Mouse (Mus musculus) forebrain, embryonic 12.5 days (tissue): ENCODE results near the gene Ggt1. TPM values are rescaled to one million over a fixed set of nuclear protein-coding genes. Genes with fewer than 3 reads are reported as not detected.
A peak's percentile ranks its signal among the peaks of the same experiment; 100 is the strongest.
"Not testable (repeated sequence)": the region's sequence is repeated elsewhere in the genome, so short reads cannot be mapped to it uniquely, and the experiment has no call there.

ENCODE experiments used
- ATAC-seq: fragments of 200-750 bp; cut with Nextera tagmentation; 2 replicates; pipeline ENCODE4 v1.8.0; 2017; ENCODE audit warnings: moderate TSS enrichment; ENCODE audit not compliant: low FRiP score
- H3K27ac ChIP-seq: fragments of 300-500 bp; sonication (generic); 2 replicates; pipeline ENCODE4 v1.5.1; 2016; ENCODE audit warnings: mild to moderate bottlenecking
- H3K27me3 ChIP-seq: fragments of 300-500 bp; sonication (generic); 2 replicates; pipeline ENCODE4 v1.6.1; 2016; ENCODE audit warnings: mild to moderate bottlenecking
- H3K36me3 ChIP-seq: fragments of 300-500 bp; sonication (generic); replicated peaks from 2 replicates; pipeline ENCODE4 v1.6.1; 2016; ENCODE audit warnings: mild to moderate bottlenecking
- H3K4me1 ChIP-seq: fragments of 300-500 bp; sonication (generic); 2 replicates; pipeline ENCODE4 v1.6.1; 2016
- H3K4me2 ChIP-seq: fragments of 300-500 bp; sonication (generic); 2 replicates; pipeline ENCODE4 v1.6.1; 2016; ENCODE audit warnings: mild to moderate bottlenecking, moderate library complexity
- H3K4me3 ChIP-seq: fragments of 300-500 bp; sonication (generic); replicated peaks from 2 replicates; pipeline ENCODE4 v1.5.1; 2016; ENCODE audit warnings: mild to moderate bottlenecking
- H3K9ac ChIP-seq: fragments of 300-500 bp; sonication (generic); 2 replicates; pipeline ENCODE4 v1.6.1; 2016; ENCODE audit warnings: mild to moderate bottlenecking
- H3K9me3 ChIP-seq: fragments of 300-500 bp; sonication (generic); 2 replicates; pipeline ENCODE4 v1.6.1; 2016
- WGBS: fragments of 180-500 bp; shearing (Covaris S2); methylation state at CpG from one replicate; pipeline ENCODE4 v1.1.7; 2016; 5-methylcytosine and 5-hydroxymethylcytosine counted together
- polyA plus RNA-seq: library from polyadenylated mRNA; unstranded; fragments of >200 nt; fragmentation: Nextera tagmentation; extraction: Ambion mirVana; gene quantifications from 2 replicates; pipeline ENCODE4 v1.2.1, GENCODE M21; 2016

Ggt1 gene
- polyA plus RNA-seq, 1 experiment from 2014 or later = 2.3 TPM

DNA sequence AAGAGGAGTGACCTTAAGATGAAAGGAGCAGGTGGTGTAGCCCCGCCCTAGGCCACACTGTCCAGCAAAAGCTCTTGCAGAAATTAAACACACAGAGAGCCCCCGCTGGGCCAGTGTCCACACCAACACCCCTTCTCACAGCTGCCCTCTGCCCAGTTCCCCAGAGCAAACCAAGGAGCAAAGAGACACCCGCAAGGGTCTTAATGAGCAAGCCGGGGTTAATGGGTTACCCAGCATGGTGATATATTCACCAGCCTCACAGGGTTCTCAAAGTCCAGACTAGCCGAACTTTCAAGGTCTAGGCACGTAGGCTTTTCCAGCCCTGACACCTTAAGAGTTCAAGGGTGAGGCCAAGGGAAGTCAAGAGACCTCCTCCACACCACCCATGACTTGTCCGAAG, 4.5 kb downstream of the Ggt1 start:
- no peak overlapping the region for H3K9ac ChIP-seq
- no peaks in the 10 kb centered on the region for H3K36me3 ChIP-seq
- no peak overlapping the region for H3K4me2 ChIP-seq
- WGBS = 81% methylated on average over 7 of the region's 7 CpGs
- H3K27ac ChIP-seq = no peak overlapping the region
- H3K4me3 ChIP-seq = no peak overlapping the region
- H3K4me1 ChIP-seq = no peaks in the 10 kb centered on the region
- no peak for ATAC-seq
- peaks cover 41% of the 10 kb centered on the region for H3K27me3 ChIP-seq
- H3K9me3 ChIP-seq = no peaks in the 10 kb centered on the region

DNA sequence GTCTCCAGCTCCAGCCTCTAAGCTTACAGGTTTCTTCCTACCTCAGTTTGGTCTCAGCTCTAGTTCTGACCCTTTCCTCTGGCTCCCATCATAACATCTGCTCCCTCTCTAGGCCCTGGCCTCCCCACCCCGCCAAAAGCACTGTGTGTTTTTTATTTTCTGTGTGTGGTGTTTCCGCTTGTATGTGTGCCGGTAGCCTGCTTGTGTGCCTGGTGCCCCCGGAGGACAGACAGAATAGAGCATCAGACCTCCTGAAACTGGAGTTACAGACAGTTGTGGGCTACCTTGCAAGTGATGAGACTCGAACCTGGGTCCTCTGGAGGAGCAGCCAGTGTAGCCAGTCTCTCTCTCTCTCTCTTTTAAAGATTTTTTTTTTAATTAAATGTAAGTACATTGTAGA, 4.9 kb downstream of the Ggt1 start:
- no peak overlapping the region for H3K4me2 ChIP-seq
- no peak overlapping the region for H3K27ac ChIP-seq
- WGBS = 88% methylated on average over 5 of the region's 5 CpGs
- peaks cover 41% of the 10 kb centered on the region for H3K27me3 ChIP-seq
- H3K9me3 ChIP-seq = no peaks in the 10 kb centered on the region
- H3K9ac ChIP-seq = no peak overlapping the region
- H3K36me3 ChIP-seq = no peaks in the 10 kb centered on the region
- no peak for ATAC-seq
- no peak overlapping the region for H3K4me3 ChIP-seq
- H3K4me1 ChIP-seq = no peaks in the 10 kb centered on the region

DNA sequence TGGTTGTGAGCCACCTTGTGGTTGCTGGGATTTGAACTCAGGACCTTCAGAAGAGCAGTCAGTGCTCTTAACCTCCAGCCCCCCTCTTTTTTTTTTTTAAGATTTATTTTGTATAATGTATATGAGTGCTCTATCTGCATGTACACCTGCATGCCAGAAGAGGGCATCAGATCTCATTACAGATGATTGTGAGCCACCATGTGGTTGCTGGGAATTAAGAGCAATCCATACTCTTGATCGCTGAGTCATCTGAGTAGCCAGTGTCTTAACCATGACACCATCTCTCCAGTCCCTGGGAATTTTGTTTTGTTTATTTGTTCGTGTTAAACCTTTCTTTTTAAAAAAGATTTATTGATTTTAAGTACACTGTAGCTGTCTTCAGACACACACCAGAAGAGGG, 5.4 kb downstream of the Ggt1 start:
- not testable (repeated sequence) for ATAC-seq, H3K27ac ChIP-seq, H3K9me3 ChIP-seq, H3K4me1 ChIP-seq, H3K4me3 ChIP-seq, H3K4me2 ChIP-seq, H3K9ac ChIP-seq, H3K36me3 ChIP-seq
- WGBS = 85% methylated on average over 2 of the region's 2 CpGs
- H3K27me3 ChIP-seq = peaks cover 36% of the 10 kb centered on the region

DNA sequence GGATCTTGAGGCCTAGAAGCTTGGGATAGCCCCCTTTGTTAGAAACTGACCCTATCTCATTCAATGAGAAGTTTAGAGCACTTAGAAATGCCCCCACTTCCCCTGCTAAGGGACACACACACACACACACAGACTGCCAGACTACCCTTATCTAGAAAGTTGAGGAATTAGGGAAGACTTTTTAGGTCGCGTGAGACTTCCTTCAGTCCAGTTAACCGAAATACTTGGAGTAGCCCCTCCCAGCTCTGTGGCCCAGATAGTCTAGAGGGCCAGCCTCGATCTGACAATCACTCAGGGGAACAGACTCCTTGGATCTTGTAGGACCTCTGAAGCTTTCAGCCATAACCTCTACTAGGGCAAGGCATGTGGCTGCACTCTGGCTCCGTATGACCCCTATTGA, 6.6 kb downstream of the Ggt1 start:
- no peaks in the 10 kb centered on the region for H3K4me1 ChIP-seq
- no peak for ATAC-seq
- no peaks in the 10 kb centered on the region for H3K9me3 ChIP-seq
- no peak overlapping the region for H3K4me3 ChIP-seq
- WGBS = 39% methylated on average over 5 of the region's 5 CpGs
- no peak overlapping the region for H3K9ac ChIP-seq
- no peak overlapping the region for H3K4me2 ChIP-seq
- H3K27me3 ChIP-seq = peaks cover 25% of the 10 kb centered on the region
- no peak overlapping the region for H3K27ac ChIP-seq
- no peaks in the 10 kb centered on the region for H3K36me3 ChIP-seq

GRCm38 (mm10) chr10:75568441-75568840, 7.0 kb downstream of the Ggt1 start:
- no peaks in the 10 kb centered on the region for H3K36me3 ChIP-seq
- no peaks in the 10 kb centered on the region; the same call in 1 of the 2 replicates for H3K4me1 ChIP-seq
- no peaks in the 10 kb centered on the region for H3K9me3 ChIP-seq
- no peak overlapping the region for H3K27ac ChIP-seq
- no peak overlapping the region for H3K4me2 ChIP-seq
- no peak for ATAC-seq
- no peak overlapping the region for H3K9ac ChIP-seq
- H3K27me3 ChIP-seq = peaks cover 26% of the 10 kb centered on the region
- H3K4me3 ChIP-seq = no peak overlapping the region
- 8% methylated on average over 11 of the region's 11 CpGs for WGBS

DNA sequence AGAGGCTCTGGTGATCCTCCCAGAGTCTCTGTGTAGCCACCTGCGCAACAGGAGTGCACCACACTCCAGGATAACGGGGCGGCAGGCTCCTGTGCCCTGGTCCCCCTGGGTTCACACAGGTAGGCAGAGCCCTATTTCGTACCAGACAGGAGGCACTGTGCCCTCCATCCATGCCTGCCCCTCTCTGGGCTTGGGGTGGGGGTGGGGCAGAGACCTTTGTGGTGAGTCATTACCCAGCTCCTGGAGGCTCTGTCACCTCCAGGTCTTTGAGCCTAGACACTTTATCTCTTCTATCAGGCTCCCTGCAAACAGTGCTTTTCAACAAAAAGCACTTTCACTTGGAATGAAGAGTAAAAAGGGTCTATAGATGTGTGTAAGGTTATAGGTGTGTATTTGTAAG, 7.4 kb downstream of the Ggt1 start:
- Histone ChIP-seq H3K36me3 (no peaks in the 10 kb centered on the region), H3K4me1 (no peaks in the 10 kb centered on the region; the same call in 1 of the 2 replicates), H3K27me3 (peaks cover 22% of the 10 kb centered on the region), H3K4me2 (no peak overlapping the region), H3K27ac (no peak overlapping the region), H3K9me3 (no peaks in the 10 kb centered on the region), H3K9ac (no peak overlapping the region), H3K4me3 (no peak overlapping the region)
- no peak for ATAC-seq
- 18% methylated on average over 4 of the region's 4 CpGs for WGBS

GRCm38 (mm10) chr10:75570981-75571657, 9.7 kb downstream of the Ggt1 start:
- no peaks in the 10 kb centered on the region; the same call in 1 of the 2 replicates for H3K4me1 ChIP-seq
- 42% methylated on average over 10 of the region's 10 CpGs for WGBS
- H3K4me2 ChIP-seq = no peak overlapping the region
- no peak overlapping the region for H3K4me3 ChIP-seq
- no peaks in the 10 kb centered on the region for H3K9me3 ChIP-seq
- H3K36me3 ChIP-seq = no peaks in the 10 kb centered on the region
- no peak overlapping the region for H3K27ac ChIP-seq
- ATAC-seq = no peak
- peaks cover 15% of the 10 kb centered on the region for H3K27me3 ChIP-seq
- H3K9ac ChIP-seq = no peak overlapping the region

GRCm38 (mm10) chr10:75571937-75572336, 10.5 kb downstream of the Ggt1 start:
- H3K4me2 ChIP-seq = no peak overlapping the region
- no peak overlapping the region for H3K4me3 ChIP-seq
- no peaks in the 10 kb centered on the region for H3K36me3 ChIP-seq
- no peak overlapping the region for H3K27ac ChIP-seq
- H3K9ac ChIP-seq = no peak overlapping the region
- 41% methylated on average over 9 of the region's 9 CpGs for WGBS
- ATAC-seq = no peak
- no peaks in the 10 kb centered on the region; the same call in 1 of the 2 replicates for H3K4me1 ChIP-seq
- no peaks in the 10 kb centered on the region for H3K9me3 ChIP-seq
- peaks cover 15% of the 10 kb centered on the region for H3K27me3 ChIP-seq

DNA sequence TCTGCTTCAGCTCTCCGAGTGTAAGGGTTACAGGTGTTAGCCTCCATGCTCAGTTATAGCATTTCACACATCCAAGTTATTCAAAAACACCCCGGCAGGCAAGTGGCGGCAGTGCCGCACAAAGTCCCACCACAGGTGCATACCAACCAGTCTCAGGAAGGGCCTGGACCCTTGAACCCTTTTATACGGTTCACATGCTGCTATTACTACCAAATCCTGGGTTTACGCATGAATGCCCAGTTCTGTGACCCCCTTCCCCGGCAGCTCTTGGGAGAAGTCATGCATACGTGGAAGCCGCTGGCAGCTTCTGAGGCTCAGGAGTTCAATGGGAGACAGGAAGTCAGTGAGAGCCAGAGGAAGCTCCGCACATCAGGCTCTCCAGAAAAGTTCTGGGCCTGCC, 11.8 kb downstream of the Ggt1 start:
- no peak overlapping the region for H3K4me3 ChIP-seq
- 44% methylated on average over 10 of the region's 10 CpGs for WGBS

GRCm38 (mm10) chr10:75573965-75574364, 12.6 kb downstream of the Ggt1 start:
- H3K36me3 ChIP-seq = no peaks in the 10 kb centered on the region
- no peak overlapping the region for H3K4me3 ChIP-seq
- no peaks in the 10 kb centered on the region; the same call in 1 of the 2 replicates for H3K4me1 ChIP-seq
- H3K9me3 ChIP-seq = no peaks in the 10 kb centered on the region
- H3K27ac ChIP-seq = no peak overlapping the region
- peaks cover 8% of the 10 kb centered on the region for H3K27me3 ChIP-seq
- 89% methylated on average over 9 of the region's 9 CpGs for WGBS
- no peak overlapping the region for H3K9ac ChIP-seq
- ATAC-seq = no peak
- no peak overlapping the region for H3K4me2 ChIP-seq

More for the DNA sequence above, 11.8 kb downstream of the Ggt1 start:
- Histone ChIP-seq H3K9ac (no peak overlapping the region), H3K27me3 (peaks cover 8% of the 10 kb centered on the region), H3K9me3 (no peaks in the 10 kb centered on the region), H3K4me2 (no peak overlapping the region), H3K4me1 (no peaks in the 10 kb centered on the region; the same call in 1 of the 2 replicates), H3K36me3 (no peaks in the 10 kb centered on the region), H3K27ac (no peak overlapping the region)
- ATAC-seq = no peak

GRCm38 (mm10) chr10:75579129-75579528, 17.7 kb downstream of the Ggt1 start:
- Histone ChIP-seq H3K4me2 (no peak overlapping the region), H3K27me3 (no peaks in the 10 kb centered on the region; the same call in 1 of the 2 replicates), H3K4me1 (no peaks in the 10 kb centered on the region), H3K9ac (no peak overlapping the region), H3K36me3 (no peaks in the 10 kb centered on the region), H3K27ac (no peak overlapping the region), H3K9me3 (no peaks in the 10 kb centered on the region), H3K4me3 (no peak overlapping the region)
- WGBS = 84% methylated on average over 6 of the region's 6 CpGs
- no peak for ATAC-seq

- H3K9me3 ChIP-seq = no peaks in the 10 kb centered on the region
- H3K4me3 ChIP-seq = no peak overlapping the region
- ATAC-seq = peak; percentile 83
- WGBS = 27% methylated on average over 20 of the region's 20 CpGs
- H3K27me3 ChIP-seq = peaks cover 5% of the 10 kb centered on the region; the same call in 1 of the 2 replicates
- H3K4me2 ChIP-seq = peak overlapping the region; percentile 39
- H3K36me3 ChIP-seq = no peaks in the 10 kb centered on the region
- H3K4me1 ChIP-seq = peaks cover 14% of the 10 kb centered on the region
- H3K27ac ChIP-seq = no peak overlapping the region
- H3K9ac ChIP-seq = peak overlapping the region; percentile 47; the same call in 1 of the 2 replicates
These were observed 24.6 kb downstream of the Ggt1 start for GRCm38 (mm10) chr10:75585876-75586552.

DNA sequence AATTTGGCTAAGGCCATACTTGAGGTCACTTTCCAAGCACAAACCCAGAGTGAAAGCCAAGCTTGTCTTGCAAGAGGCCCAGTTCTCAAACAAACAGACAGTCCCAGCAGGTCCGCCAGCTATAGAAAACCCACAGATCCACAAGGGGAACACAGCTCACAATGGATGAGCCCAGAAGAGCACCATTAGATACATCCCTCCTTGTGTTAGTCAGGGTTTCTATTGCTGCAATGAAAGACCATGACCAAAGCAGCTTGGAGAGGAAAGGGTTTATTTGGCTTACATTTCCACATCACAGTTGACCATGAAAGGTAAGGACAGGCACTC, 25.1 kb downstream of the Ggt1 start:
- H3K27me3 ChIP-seq = peaks cover 5% of the 10 kb centered on the region; the same call in 1 of the 2 replicates
- H3K4me3 ChIP-seq = no peak overlapping the region
- no peak overlapping the region for H3K27ac ChIP-seq
- H3K4me1 ChIP-seq = peaks cover 14% of the 10 kb centered on the region
- 85% methylated on average over 1 of the region's 1 CpGs for WGBS
- H3K4me2 ChIP-seq = no peak overlapping the region
- peak; percentile 28; the same call in 1 of the 2 replicates for ATAC-seq
- H3K9ac ChIP-seq = no peak overlapping the region
- no peaks in the 10 kb centered on the region for H3K9me3 ChIP-seq
- H3K36me3 ChIP-seq = no peaks in the 10 kb centered on the region
